Mouse (Mus musculus): ENCODE data around the gene Nfkbie.

DNA sequence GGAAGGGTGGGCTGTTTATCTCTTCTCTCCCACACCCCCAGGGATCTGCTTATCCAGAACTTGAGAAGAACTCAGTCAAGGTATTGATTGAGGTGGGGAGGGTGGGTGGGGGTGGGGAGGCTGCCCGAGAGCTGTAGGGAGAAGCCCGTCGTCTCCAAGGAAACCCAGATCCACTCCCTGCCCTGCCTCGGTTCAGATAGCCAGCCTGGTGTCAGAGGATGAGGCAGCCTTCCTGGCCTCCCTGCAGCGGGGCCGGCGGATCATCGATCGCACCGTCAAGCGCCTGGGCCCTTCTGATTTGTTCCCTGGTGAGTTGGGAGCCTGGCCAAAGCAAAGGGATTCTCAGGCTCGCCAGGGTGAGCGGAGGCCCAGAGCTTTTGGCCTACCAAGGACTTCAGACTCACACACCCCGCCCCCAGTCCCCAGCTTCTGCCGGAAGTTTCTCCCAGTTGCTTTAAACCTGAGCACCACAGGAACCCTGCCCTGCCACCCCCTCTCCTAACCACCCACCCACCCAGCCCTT, 40.2 kb upstream of the Nfkbie start:
- TF ChIP-seq CTCF (IDR thresholded peaks at IDR 0.05; ENCODE audit: low read depth) (no peak), EP300 (optimal IDR thresholded peaks at IDR 0.05) (no peak)
